Mouse (Mus musculus): Measurements from ENCODE around the gene Ulk1.

GRCm38 (mm10) chr5:110859013-110859650 lies 49.2 kb upstream of the Ulk1 start:
- TF ChIP-seq JUND (IDR thresholded peaks at IDR 0.05; ENCODE audit: low read depth, low read length): no peak
- no peak for TF ChIP-seq SMC3 (IDR thresholded peaks at IDR 0.05; ENCODE audit: low read depth, low read length)
- no peak for TF ChIP-seq POLR2A (IDR thresholded peaks at IDR 0.05; ENCODE audit: control insufficient read depth in 1 of 2, insufficient read depth in 1 of 2, low read depth in 1 of 2, low read length in 2 of 2, poor library complexity in 1 of 2)
- no peak for TF ChIP-seq EP300 (IDR thresholded peaks at IDR 0.05; ENCODE audit: low read depth in 1 of 2, low read length in 2 of 2)
- TF ChIP-seq POLR2AphosphoS2 (IDR thresholded peaks at IDR 0.05; ENCODE audit: low read length): no peak
